Mouse (Mus musculus) hindbrain, postnatal 0 days (tissue): ENCODE measurements at regions not wholly inside any gene's neighbourhood (a gene's known extent, or its start where the extent isn't known, plus 50 kb on each side); places are given as distances from the start of the nearest gene placed in this dataset.

Experiments
- ATAC-seq: fragments of 200-750 bp; cut with Nextera tagmentation; 2 replicates; pipeline ENCODE4 v1.8.0; 2017; ENCODE audit warnings: mild to moderate bottlenecking, moderate TSS enrichment, moderate library complexity
- DNase-seq: peaks from one replicate; pipeline ENCODE4 v3.0.0-alpha.2; 2015; ENCODE audit warnings: low spot score
- H3K27ac ChIP-seq: fragments of 300-500 bp; sonication (generic); 2 replicates; pipeline ENCODE4 v1.5.1; 2014; ENCODE audit warnings: mild to moderate bottlenecking
- H3K27me3 ChIP-seq: fragments of 300-500 bp; sonication (generic); 2 replicates; pipeline ENCODE4 v1.6.1; 2014; ENCODE audit warnings: low read length, mixed read lengths; ENCODE audit not compliant: insufficient read depth
- H3K36me3 ChIP-seq: fragments of 300-500 bp; sonication (generic); 2 replicates; pipeline ENCODE4 v1.6.1; 2014; ENCODE audit warnings: low read length, mixed read lengths; ENCODE audit not compliant: insufficient read depth
- H3K4me1 ChIP-seq: fragments of 300-500 bp; sonication (generic); 2 replicates; pipeline ENCODE4 v1.6.1; 2014; ENCODE audit warnings: antibody characterized with exemption, low read length, mixed read lengths; ENCODE audit not compliant: insufficient read depth
- H3K4me2 ChIP-seq: fragments of 300-500 bp; sonication (generic); 2 replicates; pipeline ENCODE4 v1.6.1; 2014; ENCODE audit warnings: low read depth, mild to moderate bottlenecking, low read length, moderate library complexity, mixed read lengths
- H3K4me3 ChIP-seq: fragments of 300-500 bp; sonication (generic); 2 replicates; pipeline ENCODE4 v1.5.1; 2014; ENCODE audit warnings: low read length
- H3K9ac ChIP-seq: fragments of 300-500 bp; sonication (generic); replicated peaks from 2 replicates; pipeline ENCODE4 v1.6.1; 2014; ENCODE audit warnings: mild to moderate bottlenecking, low read length, moderate library complexity, mixed read lengths
- H3K9me3 ChIP-seq: fragments of 300-500 bp; sonication (generic); 2 replicates; pipeline ENCODE4 v1.6.1; 2016; ENCODE audit warnings: low read length, mixed read lengths
- CTCF ChIP-seq: IDR thresholded peaks from 2 replicates; pipeline ENCODE4 v1.5.1; 2016; ENCODE audit warnings: antibody characterized with exemption, control low read depth, low read depth
- WGBS: fragments of 180-500 bp; shearing (Covaris S2); extraction: QIAGEN DNeasy Blood & Tissue Kit; methylation state at CpG from one replicate; pipeline ENCODE4 v1.1.7; 2014; 5-methylcytosine and 5-hydroxymethylcytosine counted together

DNA sequence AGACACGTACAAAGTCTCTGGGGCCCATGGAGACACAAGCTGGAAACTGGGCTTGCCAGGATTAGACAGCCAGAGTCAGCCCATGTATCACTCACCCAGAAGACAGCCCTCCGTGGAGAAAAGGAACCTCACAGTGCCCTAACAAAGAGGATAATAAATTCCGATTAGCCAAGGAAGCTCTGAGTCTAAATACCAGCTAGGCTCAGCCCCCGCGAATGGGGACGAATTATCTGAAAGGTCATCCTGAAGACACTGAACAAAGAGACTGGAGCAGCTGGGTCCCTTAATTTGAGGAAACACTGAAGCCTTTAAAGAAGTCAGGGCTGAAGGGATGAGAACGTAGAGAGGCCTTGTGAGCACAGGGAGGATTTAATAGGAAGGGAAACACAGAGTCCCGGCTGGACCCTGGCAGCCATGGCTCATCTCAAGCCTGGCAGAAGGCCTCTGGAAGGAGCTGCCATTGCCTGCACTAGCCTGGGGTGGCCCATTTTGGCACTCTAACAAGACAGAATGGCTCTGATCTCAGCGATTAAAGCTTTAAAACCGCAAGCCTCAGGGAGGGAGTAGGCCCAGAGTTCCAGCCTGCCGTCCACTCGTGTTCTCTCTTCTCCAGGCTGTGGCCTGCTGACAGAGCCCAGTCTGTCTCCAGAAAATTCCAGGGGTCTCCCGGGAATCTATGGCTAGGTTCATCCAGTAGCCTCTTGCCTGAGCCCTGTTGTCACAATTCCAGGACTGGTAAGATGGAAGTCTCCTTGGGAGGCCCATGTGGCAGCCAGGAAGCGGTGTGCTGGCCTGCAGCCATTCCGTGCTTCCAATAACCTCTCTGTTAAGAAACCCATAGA lies 343.0 kb upstream of the Zfp462 start:
- WGBS, result 27% methylated on average over 15 of the region's 15 CpGs
- ATAC-seq (peak; percentile 90), DNase-seq (peak; percentile 65)
- Histone ChIP-seq H3K9ac (no peak overlapping the region), H3K4me1 (no peaks in the 10 kb centered on the region), H3K27ac (peak overlapping the region; percentile 70), H3K36me3 (no peaks in the 10 kb centered on the region), H3K4me2 (no peak overlapping the region), H3K9me3 (no peaks in the 10 kb centered on the region), H3K4me3 (no peak overlapping the region), H3K27me3 (no peaks in the 10 kb centered on the region)
- TF ChIP-seq CTCF, result no peak

- H3K9ac ChIP-seq, result no peak overlapping the region
- H3K27ac ChIP-seq, result peak overlapping the region; percentile 70; the same call in 1 of the 2 replicates
- no peak for TF ChIP-seq CTCF
Observed at GRCm38 (mm10) chr4:54602513-54603205, 342.2 kb upstream of the Zfp462 start.

DNA sequence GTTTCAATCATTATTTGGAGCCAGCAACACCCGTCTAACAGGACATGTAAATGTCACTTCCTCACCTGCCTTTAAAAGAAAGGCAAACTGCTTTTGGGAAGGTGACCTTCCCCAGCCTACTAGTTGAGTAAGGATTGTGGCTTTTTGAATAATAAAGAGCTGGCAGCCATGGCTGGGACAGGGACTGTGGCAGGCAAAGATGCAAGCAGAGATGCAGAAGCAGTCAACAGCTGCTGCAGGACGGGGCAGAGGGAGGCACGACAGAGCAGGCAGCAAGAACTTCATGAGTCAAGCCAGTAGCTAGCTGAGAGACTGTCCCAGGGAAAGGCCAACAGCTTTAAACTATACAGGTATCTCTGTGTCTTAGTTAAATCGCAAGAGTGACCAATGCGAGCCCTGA lies 334.7 kb upstream of the Zfp462 start:
- no peaks in the 10 kb centered on the region for H3K9me3 ChIP-seq
- no peaks in the 10 kb centered on the region for H3K36me3 ChIP-seq
- 77% methylated on average over 5 of the region's 5 CpGs for WGBS
- DNase-seq (no peak), ATAC-seq (no peak)
- no peak overlapping the region for H3K4me3 ChIP-seq
- no peak overlapping the region for H3K27ac ChIP-seq
- H3K4me1 ChIP-seq, result no peaks in the 10 kb centered on the region
- no peaks in the 10 kb centered on the region for H3K27me3 ChIP-seq
- no peak overlapping the region for H3K9ac ChIP-seq
- TF ChIP-seq CTCF, result no peak
- no peak overlapping the region for H3K4me2 ChIP-seq

More at GRCm38 (mm10) chr4:54602513-54603205, 342.2 kb upstream of the Zfp462 start:
- Histone ChIP-seq H3K4me2 (no peak overlapping the region), H3K4me3 (no peak overlapping the region), H3K27me3 (no peaks in the 10 kb centered on the region), H3K4me1 (no peaks in the 10 kb centered on the region), H3K9me3 (no peaks in the 10 kb centered on the region), H3K36me3 (no peaks in the 10 kb centered on the region)
- DNase-seq (no peak), ATAC-seq (no peak)
- 71% methylated on average over 6 of the region's 6 CpGs for WGBS

DNA sequence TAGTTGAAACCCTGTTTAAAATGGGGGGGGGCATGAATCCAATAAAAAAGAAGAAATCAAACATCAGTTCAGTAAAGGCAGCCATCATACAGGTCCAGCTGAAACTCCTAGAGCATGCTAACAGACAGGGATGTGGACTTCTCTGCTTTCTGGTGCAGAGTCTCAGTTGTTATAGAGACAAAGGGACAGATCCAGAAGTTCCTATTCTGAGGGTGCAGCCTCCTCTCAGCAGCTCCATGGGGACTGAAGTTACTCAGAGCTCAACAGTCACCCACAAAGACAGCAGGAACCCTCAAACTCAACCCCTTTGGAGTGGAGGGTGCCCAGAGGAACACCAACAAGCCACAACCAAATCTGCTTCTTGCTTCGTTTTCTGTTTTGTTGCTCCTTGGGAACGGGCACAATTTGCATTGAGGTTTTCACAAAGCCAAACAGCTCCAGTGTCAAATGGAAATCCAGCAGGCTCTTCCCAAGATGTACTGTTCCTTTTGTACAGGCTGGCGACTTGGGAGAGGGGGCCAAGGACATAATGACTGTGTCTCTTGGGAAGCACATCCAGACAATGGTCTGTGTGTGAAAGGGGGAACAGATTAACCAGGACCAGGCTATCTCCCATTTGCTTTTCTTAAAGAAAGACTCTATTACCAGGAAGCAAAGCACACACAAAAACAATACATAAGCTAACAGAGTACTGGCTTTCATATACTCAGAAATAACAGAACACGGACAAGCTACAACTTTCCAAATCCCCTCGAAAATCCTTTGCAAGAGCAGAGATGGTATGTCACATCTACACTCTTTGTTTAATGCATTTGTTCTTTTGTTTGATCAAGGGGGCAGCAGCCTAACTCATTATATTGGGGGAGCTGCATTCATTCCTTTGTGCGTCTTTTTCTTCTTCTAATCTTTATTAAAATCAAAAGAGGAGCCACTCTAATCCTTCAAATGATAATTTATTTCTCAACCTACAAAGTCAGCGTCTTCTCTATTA lies 332.6 kb upstream of the Zfp462 start:
- Histone ChIP-seq H3K27me3 (no peaks in the 10 kb centered on the region), H3K4me1 (no peaks in the 10 kb centered on the region), H3K4me3 (no peak overlapping the region), H3K27ac (peak overlapping the region; percentile 2; the same call in 1 of the 2 replicates), H3K9me3 (no peaks in the 10 kb centered on the region), H3K36me3 (no peaks in the 10 kb centered on the region), H3K9ac (no peak overlapping the region), H3K4me2 (no peak overlapping the region)
- ATAC-seq, result no peak
- WGBS, result 29% methylated on average over 7 of the region's 7 CpGs
- no peak for TF ChIP-seq CTCF
- DNase-seq, result peak; percentile 36

GRCm38 (mm10) chr4:54613076-54613475 lies 331.8 kb upstream of the Zfp462 start:
- DNase-seq (peak; percentile 24), ATAC-seq (no peak)
- Histone ChIP-seq H3K9me3 (no peaks in the 10 kb centered on the region), H3K4me2 (no peak overlapping the region), H3K36me3 (no peaks in the 10 kb centered on the region), H3K27me3 (no peaks in the 10 kb centered on the region), H3K4me1 (no peaks in the 10 kb centered on the region), H3K4me3 (no peak overlapping the region), H3K9ac (no peak overlapping the region), H3K27ac (no peak overlapping the region)
- TF ChIP-seq CTCF, result no peak
- WGBS, result 49% methylated on average over 3 of the region's 3 CpGs

- H3K27me3 ChIP-seq, result no peaks in the 10 kb centered on the region
- H3K4me1 ChIP-seq, result no peaks in the 10 kb centered on the region
- no peak overlapping the region for H3K4me3 ChIP-seq
- no peaks in the 10 kb centered on the region for H3K9me3 ChIP-seq
- no peak for TF ChIP-seq CTCF
- no peak overlapping the region for H3K9ac ChIP-seq
- no peak overlapping the region for H3K27ac ChIP-seq
- no peaks in the 10 kb centered on the region for H3K36me3 ChIP-seq
- 11% methylated on average over 2 of the region's 2 CpGs for WGBS
- DNase-seq (no peak), ATAC-seq (no peak)
- H3K4me2 ChIP-seq, result no peak overlapping the region
Observed at GRCm38 (mm10) chr4:54613611-54614010, 331.2 kb upstream of the Zfp462 start.
